Mouse (Mus musculus): ENCODE data around the gene S1pr2.
"Not testable (repeated sequence)": the region's sequence is repeated elsewhere in the genome, so short reads cannot be mapped to it uniquely, and the experiment has no call there.

Gene S1pr2

DNA sequence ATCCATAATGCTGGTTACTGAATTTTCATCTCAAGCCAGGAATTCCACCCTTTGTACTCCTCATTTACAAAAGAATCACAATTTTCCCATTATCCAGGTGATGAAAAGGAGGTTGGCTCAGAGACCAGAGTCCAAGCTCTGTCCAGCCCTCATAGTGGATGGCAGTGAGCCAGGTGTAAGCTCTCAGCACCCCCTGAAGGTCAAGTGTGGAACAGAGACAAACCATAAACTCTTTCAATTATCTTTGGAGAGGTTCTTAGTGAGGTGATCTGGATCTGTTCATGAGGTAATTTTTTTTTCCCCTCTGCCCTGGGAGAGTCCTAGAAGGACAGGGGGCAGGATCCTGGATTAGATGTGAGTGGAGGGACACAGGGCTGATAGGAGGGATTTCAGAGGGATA is 24.2 kb upstream of the S1pr2 start:
- DNase-seq (ENCODE audit: low spot score in 2 of 2), result no peak

DNA sequence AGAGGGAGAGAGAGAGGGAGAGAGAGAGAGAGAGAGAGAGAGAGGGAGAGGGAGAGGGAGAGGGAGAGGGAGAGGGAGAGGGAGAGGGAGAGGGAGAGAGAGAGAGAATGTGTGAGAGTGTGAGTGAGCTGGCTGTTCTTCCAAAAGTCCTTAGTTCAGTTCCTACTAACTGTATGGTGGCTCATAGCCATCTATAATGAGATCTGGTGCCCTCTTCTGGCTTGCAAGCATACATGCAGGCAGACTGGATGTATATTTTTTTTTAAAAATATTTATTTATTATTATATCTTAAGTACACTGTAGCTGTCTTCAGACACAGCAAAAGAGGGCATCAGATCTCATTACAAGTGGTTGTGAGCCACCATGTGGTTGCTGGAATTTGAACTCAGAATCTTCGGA is 21.8 kb upstream of the S1pr2 start:
- DNase-seq (ENCODE audit: low spot score in 2 of 2), result not testable (repeated sequence)

DNA sequence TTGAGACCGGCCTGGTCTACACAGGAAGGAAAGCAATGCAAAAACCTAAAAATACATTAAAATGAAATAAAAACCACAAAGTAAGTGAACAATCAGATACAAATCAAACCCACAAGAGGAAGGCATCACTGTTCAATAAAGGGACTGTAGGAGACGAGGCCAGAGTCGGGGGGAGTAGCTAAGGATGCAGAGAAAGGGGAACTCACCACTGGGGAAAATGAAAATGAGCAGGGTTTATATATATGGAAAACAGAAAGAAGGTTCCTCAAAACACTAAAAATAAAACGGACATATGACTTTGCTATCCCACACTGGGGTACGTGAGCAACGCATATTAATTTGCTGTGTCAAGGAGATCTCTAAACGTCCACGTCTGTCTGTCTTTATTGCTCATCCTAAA is 20.5 kb upstream of the S1pr2 start:
- DNase-seq (ENCODE audit: low spot score in 2 of 2), result no peak

DNA sequence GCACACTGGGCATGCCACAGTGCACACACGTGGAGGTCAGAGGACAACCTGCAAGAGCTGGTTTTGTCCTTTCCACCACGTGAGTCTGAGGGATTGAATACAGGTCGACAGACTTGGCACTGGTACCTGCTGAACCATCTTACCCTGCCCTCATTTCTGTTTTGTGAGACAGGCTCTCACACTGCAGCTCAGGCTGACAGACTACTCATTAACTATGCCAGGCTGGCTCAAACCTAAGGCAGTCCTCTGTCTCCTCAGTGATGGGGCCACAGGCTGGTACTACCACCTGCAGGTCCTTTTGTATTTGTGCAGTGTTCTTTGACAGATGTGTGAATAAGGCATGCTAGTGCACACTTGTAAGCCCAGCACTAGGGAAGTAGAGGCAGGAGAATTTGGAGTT is 18.5 kb upstream of the S1pr2 start:
- no peak for DNase-seq (ENCODE audit: low spot score in 2 of 2)

DNA sequence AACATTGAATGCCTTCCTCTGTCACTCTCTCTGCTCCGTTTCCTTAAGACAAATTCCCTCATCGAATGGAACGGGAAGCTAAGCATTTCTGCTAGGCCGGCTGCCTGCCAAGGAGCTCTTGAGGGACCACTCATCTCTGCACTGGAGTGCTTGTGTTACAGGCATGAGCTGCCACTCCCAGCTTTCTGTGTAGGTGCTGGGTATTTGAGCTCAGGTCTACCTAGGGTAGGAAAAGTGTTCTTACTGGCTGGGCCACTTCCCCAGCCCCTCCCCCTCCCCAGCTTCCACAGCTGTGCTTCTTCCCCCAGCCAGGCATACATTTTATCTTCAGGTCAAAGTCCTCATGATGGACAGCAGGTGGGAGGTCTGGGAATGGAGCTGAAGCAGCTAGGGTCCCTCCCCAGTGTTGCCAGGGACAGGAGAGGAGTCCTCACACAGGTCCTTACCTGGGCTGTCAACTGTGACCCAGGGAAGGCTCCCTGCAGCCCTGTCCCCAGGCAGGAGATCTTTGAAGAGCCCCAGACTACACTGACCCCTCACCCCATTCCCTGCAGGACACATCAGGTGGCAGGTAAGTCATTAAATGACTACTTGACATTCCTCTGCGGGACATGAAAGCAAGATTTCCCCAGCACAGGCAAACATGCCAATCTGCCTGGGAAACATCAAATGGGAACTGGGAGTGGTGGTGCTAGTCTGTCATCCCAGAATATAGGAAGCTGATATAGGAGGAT is 16.8 kb upstream of the S1pr2 start:
- no peak for DNase-seq (ENCODE audit: low spot score in 2 of 2)

DNA sequence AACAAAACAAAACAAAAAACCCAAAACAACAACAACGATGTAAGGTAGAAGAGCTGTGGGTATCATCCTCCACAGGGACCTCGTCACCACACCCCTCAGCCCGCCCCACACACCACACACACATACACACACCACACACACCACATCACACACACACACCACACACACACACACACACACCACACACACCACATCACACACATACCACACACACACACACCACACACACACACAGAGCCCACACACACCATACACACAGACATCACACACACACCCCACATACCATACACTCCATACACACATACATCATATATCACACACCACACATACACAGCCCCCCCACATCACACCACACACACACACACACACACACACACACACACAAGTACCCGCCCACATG is 15.0 kb upstream of the S1pr2 start:
- no peak for DNase-seq (ENCODE audit: low spot score in 2 of 2)

DNA sequence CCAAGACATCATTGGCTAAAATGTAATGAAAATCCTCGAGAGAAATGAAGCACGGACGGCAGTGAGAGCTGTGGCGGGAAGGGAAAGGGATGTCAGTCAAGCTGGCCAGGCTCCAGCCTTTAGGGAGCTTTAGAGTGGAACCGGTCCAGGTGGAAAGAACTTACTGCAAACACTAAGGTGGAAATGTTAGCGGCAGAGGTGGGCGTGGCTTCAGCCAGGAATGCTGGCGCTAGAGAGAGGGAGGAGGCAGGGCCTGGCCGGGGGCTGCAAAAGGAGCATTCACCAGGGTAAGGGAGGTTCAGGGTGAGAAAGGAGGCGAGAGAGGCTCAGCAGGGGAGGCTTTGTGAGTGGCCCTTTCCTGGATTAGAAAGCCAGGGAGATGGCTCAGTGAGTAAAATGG is 14.3 kb upstream of the S1pr2 start:
- no peak for DNase-seq (ENCODE audit: low spot score in 2 of 2)

DNA sequence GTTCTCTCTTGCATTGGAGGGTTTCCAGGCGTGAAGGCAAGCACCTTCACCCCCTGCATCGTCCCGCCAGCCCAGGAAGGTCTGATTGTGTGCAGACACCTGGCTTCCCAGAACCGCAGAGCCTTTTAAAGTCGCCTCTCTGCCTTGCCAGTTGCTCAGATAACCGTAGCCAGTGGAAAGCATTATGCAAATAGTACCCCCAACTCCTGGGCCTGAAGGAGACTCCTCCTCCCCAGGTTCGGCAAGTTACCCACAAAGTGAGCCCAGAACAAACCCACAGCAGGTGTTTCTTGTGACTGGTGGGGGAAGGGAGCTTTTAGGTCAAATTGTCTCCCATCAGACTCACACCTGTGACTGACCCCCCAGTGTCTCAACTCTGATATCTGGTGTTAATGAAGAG is 11.4 kb upstream of the S1pr2 start:
- DNase-seq (ENCODE audit: low spot score in 2 of 2), result no peak

DNA sequence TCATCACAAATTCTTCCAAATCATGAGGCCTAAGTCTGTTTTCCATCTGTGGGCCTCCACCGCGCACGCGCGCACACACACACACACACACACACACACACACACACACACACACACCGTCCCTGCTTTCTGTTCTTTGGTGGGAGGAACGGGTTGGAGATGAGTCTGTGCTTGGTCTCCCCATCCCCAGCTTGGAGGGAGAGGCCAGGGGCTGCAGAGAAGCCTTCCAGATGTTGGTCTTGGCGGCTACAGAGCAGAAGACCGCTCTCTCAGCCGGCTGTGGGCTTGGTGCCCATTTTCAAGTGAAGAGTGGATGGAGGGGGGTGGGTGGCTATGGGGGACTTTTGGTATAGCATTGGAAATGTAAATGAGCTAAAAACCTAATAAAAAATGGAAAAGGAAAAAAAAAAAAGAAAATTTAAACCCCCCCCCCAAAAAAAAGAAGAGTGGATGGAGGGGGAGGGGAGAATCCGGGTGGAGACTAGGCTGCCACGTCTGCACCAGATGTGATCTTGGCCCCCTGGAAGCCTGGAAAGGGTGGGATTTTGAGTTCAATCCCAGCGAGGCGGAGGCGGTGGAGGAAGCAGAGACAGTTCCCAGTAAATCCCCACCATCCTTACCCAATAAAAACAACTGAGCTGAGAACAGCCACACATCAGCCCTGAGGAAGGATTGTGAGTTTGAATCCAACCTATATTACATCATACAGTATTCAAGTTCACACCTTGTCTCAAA is 10.5 kb upstream of the S1pr2 start:
- no peak for DNase-seq (ENCODE audit: low spot score in 2 of 2)

DNA sequence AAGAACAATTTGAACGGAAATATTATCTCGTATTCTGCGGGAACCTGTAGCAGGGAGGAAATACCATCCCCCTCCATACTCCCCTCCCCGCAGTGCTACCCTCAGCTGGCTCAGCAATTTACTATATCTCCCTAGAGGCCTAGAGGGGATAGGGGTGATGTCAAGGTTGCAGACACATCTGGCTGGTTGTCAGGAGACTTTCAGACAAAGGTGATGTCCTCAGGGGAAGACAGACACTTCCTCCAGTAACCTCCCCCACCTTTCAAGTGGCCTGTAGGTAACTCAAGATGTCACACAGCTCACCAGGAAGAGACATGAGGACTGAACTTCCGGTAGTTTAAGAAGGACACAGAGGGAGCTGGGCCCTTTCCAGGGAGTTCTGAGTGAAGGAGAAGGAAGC is 6.6 kb upstream of the S1pr2 start:
- DNase-seq (ENCODE audit: low spot score in 2 of 2), result no peak

DNA sequence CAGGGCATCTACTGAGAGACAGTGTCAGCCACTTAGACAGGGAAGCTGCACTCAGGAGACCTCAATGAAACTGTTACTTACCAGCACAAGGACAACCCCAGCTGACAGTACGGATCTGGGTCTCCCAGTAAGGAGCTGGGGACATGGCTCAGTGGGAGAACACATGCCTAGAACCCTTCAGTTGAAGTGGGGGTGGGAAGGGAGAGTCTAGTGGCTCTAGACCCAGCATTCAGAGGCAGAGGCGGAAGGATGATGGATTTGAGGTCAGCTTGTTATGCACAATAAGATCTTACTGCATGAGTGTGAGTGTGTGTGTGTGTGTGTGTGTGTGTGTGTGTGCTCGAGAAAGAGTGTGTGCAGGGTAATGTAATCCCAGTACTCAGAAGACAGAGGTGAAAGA is 5.6 kb upstream of the S1pr2 start:
- DNase-seq (ENCODE audit: low spot score in 2 of 2), result no peak

DNA sequence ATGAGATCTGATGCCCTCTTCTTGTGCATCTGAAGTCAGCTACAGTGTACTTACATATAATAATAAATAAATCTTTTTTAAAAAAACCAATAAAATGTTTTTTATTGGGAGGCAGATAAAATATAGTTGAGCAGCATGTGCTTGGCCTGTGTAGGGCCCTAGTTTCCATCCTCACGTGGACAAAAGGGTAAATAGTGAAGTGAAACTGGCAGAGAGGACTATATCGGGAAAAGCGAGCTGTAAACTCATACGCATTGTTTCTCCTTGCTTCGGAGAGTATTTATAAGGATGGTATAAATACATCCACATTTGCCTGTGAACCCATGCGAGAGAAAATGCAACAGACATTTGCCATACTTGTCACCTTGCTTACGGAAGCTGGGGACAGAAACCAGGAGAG is 3.2 kb upstream of the S1pr2 start:
- DNase-seq (ENCODE audit: low spot score in 2 of 2), result no peak

DNA sequence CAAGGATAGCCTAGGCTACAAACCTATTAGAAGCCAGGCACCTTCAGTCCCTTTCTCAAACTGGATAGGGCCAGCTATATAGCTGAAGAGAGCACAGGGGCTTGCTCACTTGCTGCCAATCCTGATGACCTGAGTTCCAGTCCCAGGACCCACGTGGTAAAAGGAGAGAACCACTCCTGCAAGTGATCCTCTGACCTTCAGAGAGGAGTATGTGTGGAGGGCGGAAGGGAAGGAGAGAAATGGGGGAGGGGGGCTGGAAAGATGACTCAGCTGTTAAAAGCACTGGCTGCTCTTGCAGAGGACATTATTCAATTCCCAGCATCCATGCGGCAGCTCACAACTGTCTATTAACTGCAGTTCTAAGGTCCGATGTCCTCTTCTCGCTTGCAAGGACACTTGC is 2.6 kb upstream of the S1pr2 start:
- no peak for DNase-seq (ENCODE audit: low spot score in 2 of 2)

DNA sequence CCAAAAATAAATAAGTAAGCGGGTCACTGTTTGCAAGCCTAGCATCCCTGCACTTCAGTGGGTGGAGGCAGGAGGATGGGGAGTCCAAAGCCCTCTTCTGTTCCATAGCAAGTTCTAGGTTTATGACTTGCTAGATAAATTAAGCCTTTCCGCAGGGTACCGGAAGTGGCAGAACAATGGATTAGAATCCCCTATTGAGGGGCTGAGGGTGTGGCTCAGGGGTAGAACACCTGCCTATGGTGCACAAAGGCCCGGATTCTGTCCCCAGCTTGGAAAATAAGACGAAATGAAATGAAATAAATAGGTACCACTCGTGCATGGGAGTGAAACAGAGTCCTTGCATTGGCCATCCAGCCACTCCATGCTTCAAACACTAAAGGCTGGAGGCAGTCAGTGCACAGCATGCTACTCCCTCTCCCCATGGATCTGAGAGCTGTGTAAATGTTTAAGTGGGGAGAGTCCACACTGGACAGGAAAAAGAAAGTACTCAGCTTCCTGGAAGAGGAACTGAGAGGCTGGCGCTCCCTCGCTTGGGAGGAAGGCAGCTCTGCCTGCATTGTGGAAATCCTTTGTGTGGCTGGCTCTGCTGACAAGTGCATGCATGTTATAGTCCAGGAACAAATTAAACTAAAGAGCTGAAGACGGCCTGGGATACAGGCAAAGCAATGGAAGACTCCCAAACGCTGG is 2.0 kb upstream of the S1pr2 start:
- no peak for DNase-seq (ENCODE audit: low spot score in 2 of 2)

DNA sequence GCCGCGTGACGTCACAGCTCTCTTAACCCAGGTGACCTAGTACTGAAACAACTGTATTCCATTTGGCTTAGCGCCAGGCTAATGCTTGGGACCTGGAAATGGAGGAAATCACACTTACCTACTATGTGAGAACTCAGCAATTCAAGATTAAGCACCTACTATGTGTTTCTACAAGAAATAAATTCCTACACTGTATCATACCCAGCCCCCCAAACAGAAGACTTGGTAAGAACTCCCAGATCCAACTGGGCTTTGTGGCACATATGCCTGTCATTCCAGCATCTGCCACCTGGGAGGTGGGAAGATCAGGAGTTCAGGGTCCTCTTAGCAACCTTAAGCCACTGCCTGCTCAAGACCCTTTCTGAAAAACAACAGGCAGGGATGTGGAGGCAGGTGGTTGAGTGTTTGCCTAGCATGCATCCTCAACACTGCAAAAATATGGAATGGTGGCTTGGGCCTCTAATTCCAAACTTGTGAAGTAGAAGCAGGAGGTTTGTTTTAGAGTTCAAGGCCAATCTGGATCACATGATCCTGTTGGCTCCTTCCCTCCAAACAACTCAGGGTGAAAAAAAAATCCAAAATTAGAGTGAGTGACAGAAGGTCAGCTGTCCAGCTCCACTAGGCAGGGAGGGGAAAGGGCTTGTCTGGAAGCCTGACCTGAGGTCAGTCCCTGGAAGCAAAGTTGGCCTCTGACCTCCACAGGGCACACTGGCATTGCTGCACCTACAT is 544 bp upstream of the S1pr2 start:
- DNase-seq (ENCODE audit: low spot score in 2 of 2), result no peak

DNA sequence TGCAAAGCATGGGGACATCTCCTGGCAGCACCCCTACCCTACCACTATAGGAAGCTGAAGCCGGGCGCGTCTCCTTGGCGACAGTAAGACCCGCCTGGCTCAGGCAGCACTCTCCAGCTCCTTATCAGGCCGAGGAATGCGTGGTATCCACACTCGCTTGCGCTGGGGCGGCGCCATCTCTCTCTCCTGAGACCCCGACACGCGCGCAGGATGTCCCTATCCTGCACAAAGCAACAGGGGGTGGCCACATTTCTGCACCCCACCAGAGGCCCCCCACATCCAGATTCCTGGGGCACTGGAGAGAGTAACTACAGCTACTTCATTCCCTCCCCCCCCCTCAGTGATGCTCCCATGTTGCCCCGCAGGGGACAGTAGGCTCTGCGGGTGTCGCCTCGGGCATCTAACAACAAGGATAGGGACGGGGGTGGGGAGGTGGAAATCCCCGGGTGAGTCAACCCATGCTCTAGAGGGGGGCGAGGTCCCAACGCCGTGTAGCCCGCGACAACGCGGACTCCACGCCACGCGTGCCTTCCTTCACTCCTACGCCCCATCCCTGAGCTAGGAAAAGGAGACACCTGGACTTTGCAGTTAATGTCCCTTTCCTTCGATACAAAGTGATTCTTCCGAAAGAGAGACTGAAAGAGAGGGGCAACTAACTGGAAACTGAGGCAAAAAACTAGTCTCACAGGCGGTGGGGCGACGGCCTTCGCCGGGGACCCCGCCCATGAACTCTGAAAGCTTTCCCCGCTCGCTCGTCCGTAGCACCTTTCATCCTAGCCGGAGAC is 958 bp downstream of the S1pr2 start:
- DNase-seq (ENCODE audit: low spot score in 2 of 2), result no peak

DNA sequence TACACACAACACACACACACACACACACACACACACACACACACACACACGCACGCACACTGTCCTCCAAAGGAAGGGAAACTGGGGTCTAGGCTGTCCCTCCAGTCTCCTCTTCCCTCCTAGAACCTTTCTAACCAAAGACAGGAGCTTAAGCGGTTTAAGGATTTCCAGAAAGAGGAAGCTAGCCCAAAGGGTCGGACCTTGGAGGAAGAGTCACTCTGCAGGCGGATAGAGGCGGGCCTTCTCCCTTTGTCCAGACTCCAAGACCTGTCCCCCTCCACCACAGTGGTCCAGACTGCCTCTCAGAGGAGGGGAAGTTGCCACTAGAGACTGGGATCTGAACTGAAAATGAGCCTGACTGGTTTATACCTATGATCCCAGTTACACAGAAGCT is 2.9 kb downstream of the S1pr2 start:
- no peak for DNase-seq (ENCODE audit: low spot score in 2 of 2)

DNA sequence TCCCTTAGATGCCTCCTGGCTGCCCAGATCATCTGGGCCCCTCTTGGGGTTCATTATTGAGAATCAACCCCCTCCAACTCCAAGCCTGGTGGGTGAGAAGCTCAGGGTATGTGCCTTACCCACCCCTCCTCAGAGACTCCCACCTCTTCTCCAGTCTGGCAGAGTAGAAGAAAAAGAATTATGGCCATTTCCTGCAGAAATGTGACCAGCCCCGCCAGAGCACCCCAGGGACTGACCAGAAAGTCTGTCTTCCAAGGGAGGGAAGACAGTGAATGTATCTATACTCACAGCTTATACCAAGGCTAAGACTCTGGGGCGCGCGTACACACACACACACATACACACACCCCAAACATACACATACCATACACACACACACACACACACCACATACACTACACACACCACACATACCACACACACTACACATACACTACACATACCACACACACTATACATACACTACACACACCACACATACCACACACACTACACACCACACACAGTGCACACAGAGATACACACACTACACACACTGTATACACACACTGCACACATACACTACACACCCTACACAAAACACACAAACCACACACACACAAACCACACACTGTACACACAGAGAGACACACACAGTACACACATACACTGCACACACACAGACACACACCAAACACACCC is 3.4 kb downstream of the S1pr2 start:
- DNase-seq (ENCODE audit: low spot score in 2 of 2), result no peak

DNA sequence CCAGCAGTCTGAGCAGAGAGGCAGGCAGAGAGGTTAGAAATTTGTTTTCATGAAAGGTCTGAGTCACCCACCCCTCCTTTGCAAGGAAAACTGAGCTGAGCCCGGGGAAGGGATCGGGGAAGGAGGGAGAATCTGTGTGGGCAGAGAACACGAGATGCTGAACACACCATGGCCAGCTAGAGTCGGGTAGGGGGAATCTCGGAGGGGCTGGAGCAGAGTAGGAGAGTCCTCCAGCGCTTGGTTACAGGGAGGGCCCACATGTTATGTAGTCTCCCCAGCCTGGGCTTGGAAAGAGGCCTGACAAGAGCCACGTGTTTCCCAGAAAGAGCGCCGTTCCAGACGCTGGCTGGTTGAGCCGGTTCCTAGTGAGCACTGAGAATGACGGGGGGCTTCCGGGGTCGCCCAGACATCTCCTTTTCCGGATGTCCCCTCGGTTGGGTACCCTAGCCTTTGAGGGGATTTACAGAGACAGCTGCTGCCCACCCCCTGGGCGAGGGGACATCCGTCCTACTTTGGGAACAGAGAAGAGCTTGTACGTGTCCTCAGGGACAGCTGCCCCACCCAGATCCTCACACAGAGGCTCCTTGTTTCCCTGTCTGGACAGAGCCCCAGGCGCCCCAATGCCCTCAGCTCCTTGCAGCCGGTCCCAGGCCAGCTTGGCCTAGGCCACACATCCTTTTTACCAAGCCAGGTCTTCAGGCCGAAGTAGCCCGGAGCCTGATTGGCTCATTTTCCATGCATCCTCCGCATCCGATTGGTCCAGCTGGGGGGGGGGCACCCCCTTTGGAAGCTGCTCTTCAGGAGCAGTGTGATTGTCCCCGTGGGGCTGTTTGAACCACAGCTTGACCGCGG is 4.2 kb downstream of the S1pr2 start:
- no peak for DNase-seq (ENCODE audit: low spot score in 2 of 2)

DNA sequence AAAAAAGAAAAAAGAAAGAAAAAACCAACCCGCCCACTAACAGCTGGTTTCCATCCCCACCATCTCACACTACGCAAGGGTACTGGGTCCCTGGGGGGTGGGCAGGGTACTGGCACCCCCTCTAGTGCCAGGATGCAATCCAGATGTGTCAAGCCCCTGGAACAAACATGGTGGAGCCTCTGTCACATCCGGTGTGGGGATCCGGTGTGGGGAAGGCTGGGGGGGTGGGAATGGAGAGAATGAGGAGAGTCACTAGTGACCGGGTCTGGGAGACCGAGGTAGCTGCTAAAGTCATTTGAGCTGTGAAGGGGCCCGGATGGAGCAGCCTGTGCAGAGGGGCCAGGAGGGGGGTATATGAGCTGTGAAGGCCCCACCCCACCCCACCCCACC is 4.8 kb downstream of the S1pr2 start:
- DNase-seq (ENCODE audit: low spot score in 2 of 2), result no peak

Measured in spleen, postnatal 14 days (tissue).